Mouse (Mus musculus) intestine, embryonic 16.5 days (tissue): ENCODE measurements around the gene Rubcn. TPM values are rescaled to one million over a fixed set of nuclear protein-coding genes. Genes with fewer than 3 reads are reported as not detected.
"Not testable (repeated sequence)": the region's sequence is repeated elsewhere in the genome, so short reads cannot be mapped to it uniquely, and the experiment has no call there.

Experiments
- ATAC-seq: fragments of 200-750 bp; cut with Nextera tagmentation; 2 replicates; pipeline ENCODE4 v1.8.0; 2017; ENCODE audit warnings: moderate TSS enrichment, moderate library complexity
- H3K27ac ChIP-seq: fragments of 300-500 bp; sonication (generic); 2 replicates; pipeline ENCODE4 v1.5.1; 2014; ENCODE audit warnings: mild to moderate bottlenecking, low read length
- H3K27me3 ChIP-seq: fragments of 300-500 bp; sonication (generic); replicated peaks from 2 replicates; pipeline ENCODE4 v1.6.1; 2014; ENCODE audit warnings: low read length, control low read depth, mixed read lengths; ENCODE audit not compliant: control insufficient read depth, insufficient read depth
- H3K36me3 ChIP-seq: fragments of 300-500 bp; sonication (generic); 2 replicates; pipeline ENCODE4 v1.6.1; 2014; ENCODE audit warnings: low read length, control low read depth; ENCODE audit not compliant: control insufficient read depth, insufficient read depth
- H3K4me1 ChIP-seq: fragments of 300-500 bp; sonication (generic); 2 replicates; pipeline ENCODE4 v1.6.1; 2014; ENCODE audit warnings: low read length, control low read depth, mixed read lengths; ENCODE audit not compliant: control insufficient read depth, insufficient read depth
- H3K4me2 ChIP-seq: fragments of 300-500 bp; sonication (generic); 2 replicates; pipeline ENCODE4 v1.6.1; 2014; ENCODE audit warnings: low read depth, low read length, control low read depth
- H3K4me3 ChIP-seq: fragments of 300-500 bp; sonication (generic); 2 replicates; pipeline ENCODE4 v1.5.1; 2014; ENCODE audit warnings: mild to moderate bottlenecking, low read length
- H3K9ac ChIP-seq: fragments of 300-500 bp; sonication (generic); 2 replicates; pipeline ENCODE4 v1.6.1; 2014; ENCODE audit warnings: low read depth, low read length
- H3K9me3 ChIP-seq: fragments of 300-500 bp; sonication (generic); 2 replicates; pipeline ENCODE4 v1.6.1; 2016; ENCODE audit warnings: low read length, control low read depth; ENCODE audit not compliant: control insufficient read depth
- WGBS: fragments of 180-500 bp; shearing (Covaris S2); extraction: QIAGEN DNeasy Blood & Tissue Kit; methylation state at CpG from one replicate; pipeline ENCODE4 v1.1.7; 2014; 5-methylcytosine and 5-hydroxymethylcytosine counted together
- polyA plus RNA-seq: library from polyadenylated mRNA; unstranded; fragments of >200 nt; fragmentation: Nextera tagmentation; extraction: Ambion mirVana; gene quantifications from 2 replicates; pipeline ENCODE4 v1.2.1, GENCODE M21; 2015

Rubcn gene
- polyA plus RNA-seq, 1 experiment from 2014 or later, result 15.3 TPM

DNA sequence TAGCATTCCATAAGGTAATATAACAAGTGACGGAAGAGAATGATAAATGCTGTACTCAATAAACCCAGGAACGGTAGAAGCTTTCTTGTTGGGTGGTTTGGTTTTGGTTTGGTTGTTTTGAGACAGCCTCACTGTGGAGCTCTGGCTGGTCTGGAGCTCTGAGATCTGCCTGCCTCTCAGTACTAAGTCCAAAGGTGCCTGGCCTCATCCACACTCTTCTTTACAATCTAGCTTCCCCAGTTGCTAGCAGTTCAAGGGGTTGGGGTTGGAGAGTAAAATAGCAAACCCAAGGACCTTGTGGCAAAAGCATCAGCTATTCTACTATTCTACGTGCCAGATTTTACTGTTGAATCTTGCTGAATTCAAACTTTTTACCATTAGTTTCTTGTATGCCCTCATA is 1.7 kb downstream of the Rubcn start:
- Histone ChIP-seq H3K4me3 (no peak overlapping the region), H3K36me3 (no peaks in the 10 kb centered on the region), H3K4me2 (no peak overlapping the region), H3K9ac (no peak overlapping the region), H3K4me1 (peaks cover 15% of the 10 kb centered on the region), H3K27ac (no peak overlapping the region), H3K27me3 (no peaks in the 10 kb centered on the region), H3K9me3 (no peaks in the 10 kb centered on the region)
- WGBS, result 78% methylated on average over 3 of the region's 3 CpGs
- no peak for ATAC-seq

GRCm38 (mm10) chr16:32875281-32875680 is 2.3 kb downstream of the Rubcn start:
- H3K9me3 ChIP-seq, H3K36me3 ChIP-seq, H3K4me3 ChIP-seq, H3K9ac ChIP-seq, H3K4me2 ChIP-seq, ATAC-seq, H3K27ac ChIP-seq, H3K27me3 ChIP-seq: not testable (repeated sequence)
- peaks cover 15% of the 10 kb centered on the region for H3K4me1 ChIP-seq
- 73% methylated on average over 1 of the region's 1 CpGs for WGBS

DNA sequence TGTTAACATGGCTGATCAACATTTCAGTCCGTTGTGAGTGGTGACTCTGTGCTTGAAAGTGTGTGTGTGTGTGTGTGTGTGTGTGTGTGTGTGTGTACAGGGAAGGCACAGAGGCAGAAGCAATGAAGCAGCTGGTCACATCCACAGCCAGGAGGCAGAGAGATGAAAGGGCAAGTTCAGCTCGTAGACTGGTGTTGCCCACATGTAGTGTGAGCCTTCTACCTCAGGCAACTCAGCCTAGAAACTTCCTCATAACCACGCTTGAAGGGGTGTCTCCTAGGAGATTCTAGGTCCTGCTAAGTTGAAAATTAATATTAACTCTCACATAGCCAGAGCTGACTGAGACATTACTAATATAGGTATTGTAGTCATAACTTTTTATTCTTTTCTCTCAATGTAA is 4.2 kb downstream of the Rubcn start:
- no peaks in the 10 kb centered on the region for H3K27me3 ChIP-seq
- peaks cover 8% of the 10 kb centered on the region; the same call in 1 of the 2 replicates for H3K4me1 ChIP-seq
- no peaks in the 10 kb centered on the region for H3K9me3 ChIP-seq
- no peak overlapping the region for H3K27ac ChIP-seq
- H3K4me3 ChIP-seq, result no peak overlapping the region
- ATAC-seq, result no peak
- WGBS, result 44% methylated on average over 3 of the region's 3 CpGs
- no peaks in the 10 kb centered on the region for H3K36me3 ChIP-seq
- no peak overlapping the region for H3K9ac ChIP-seq
- no peak overlapping the region for H3K4me2 ChIP-seq

- Histone ChIP-seq H3K27me3 (no peaks in the 10 kb centered on the region), H3K4me3 (no peak overlapping the region), H3K9ac (no peak overlapping the region), H3K9me3 (no peaks in the 10 kb centered on the region), H3K4me1 (peaks cover 8% of the 10 kb centered on the region; the same call in 1 of the 2 replicates), H3K4me2 (no peak overlapping the region), H3K27ac (no peak overlapping the region), H3K36me3 (no peaks in the 10 kb centered on the region)
- WGBS, result 69% methylated on average over 5 of the region's 5 CpGs
- ATAC-seq, result no peak
Measured at GRCm38 (mm10) chr16:32870231-32870630, 7.3 kb downstream of the Rubcn start.

DNA sequence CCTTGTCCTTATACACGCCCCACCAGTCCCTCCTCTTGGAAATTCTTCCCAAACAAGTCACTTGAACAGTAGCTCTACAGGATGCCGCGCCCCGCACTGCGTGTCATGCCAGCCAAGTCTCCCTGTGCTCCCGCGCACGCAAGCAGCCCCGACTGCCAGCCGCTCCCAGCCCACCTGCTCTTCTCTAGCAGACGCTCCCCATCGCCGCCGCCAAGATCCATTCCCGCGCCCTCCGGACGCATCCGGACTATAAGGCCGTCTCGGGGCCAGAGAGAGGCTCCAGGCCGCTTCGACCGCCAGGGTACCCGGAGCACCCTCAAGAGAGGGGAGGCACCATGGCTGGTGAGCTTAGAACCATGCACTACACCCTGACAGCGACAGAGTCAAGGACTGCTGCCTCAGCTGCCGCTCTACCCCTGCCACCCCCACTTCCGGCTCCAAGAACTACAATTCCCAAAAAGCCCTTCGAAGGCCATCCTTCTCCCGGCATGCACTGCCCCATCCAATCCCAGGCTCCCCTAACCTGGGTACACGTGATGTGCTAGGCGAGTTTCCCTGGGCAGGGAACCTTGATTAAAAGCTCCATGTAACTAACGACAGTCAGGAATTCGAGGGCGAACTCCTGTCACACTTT is 9.5 kb downstream of the Rubcn start:
- H3K36me3 ChIP-seq, result no peaks in the 10 kb centered on the region
- H3K4me3 ChIP-seq, result peak overlapping the region; percentile 80
- under 1% methylated on average over 35 of the region's 35 CpGs for WGBS
- ATAC-seq, result peak; percentile 99
- H3K27me3 ChIP-seq, result no peaks in the 10 kb centered on the region
- peak overlapping the region; percentile 83 for H3K27ac ChIP-seq
- no peaks in the 10 kb centered on the region for H3K9me3 ChIP-seq
- peaks cover 8% of the 10 kb centered on the region; the same call in 1 of the 2 replicates for H3K4me1 ChIP-seq
- H3K4me2 ChIP-seq, result peak overlapping the region; percentile 64
- peak overlapping the region; percentile 82 for H3K9ac ChIP-seq

- 77% methylated on average over 5 of the region's 5 CpGs for WGBS
- Histone ChIP-seq H3K9ac (no peak overlapping the region), H3K4me2 (peak overlapping the region; percentile 64), H3K27ac (no peak overlapping the region), H3K36me3 (no peaks in the 10 kb centered on the region), H3K4me1 (peaks cover 8% of the 10 kb centered on the region; the same call in 1 of the 2 replicates), H3K4me3 (no peak overlapping the region), H3K27me3 (no peaks in the 10 kb centered on the region), H3K9me3 (no peaks in the 10 kb centered on the region)
- no peak for ATAC-seq
Measured at GRCm38 (mm10) chr16:32866713-32867112, 10.9 kb downstream of the Rubcn start.

DNA sequence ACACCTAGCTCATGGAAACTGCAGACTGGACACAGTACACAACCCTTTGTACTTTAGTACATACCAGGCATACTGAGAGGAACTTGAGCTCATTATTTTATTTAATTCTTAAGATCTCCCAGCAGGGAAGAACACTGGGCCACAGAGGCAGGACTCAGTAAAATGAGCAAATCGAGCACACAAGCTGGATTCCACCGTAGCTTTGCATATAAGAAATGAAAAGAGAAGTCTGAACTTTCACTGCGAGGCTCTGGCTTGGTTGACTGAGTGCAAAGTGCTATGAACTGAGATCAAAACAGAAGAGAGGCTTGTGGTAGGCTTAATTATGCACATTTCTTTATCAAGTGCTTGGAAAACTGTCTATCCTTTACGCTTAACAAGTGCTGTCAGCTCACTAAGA is 12.2 kb downstream of the Rubcn start:
- Histone ChIP-seq H3K4me2 (no peak overlapping the region), H3K36me3 (no peaks in the 10 kb centered on the region), H3K27ac (no peak overlapping the region), H3K9me3 (no peaks in the 10 kb centered on the region), H3K27me3 (no peaks in the 10 kb centered on the region), H3K4me1 (peaks cover 8% of the 10 kb centered on the region; the same call in 1 of the 2 replicates), H3K4me3 (no peak overlapping the region), H3K9ac (no peak overlapping the region)
- no peak for ATAC-seq
- WGBS, result 85% methylated on average over 4 of the region's 4 CpGs

- H3K4me3 ChIP-seq, result no peak overlapping the region
- H3K9ac ChIP-seq, result no peak overlapping the region
- no peak overlapping the region for H3K27ac ChIP-seq
- no peaks in the 10 kb centered on the region for H3K27me3 ChIP-seq
- H3K4me2 ChIP-seq, result no peak overlapping the region
- no peaks in the 10 kb centered on the region for H3K9me3 ChIP-seq
- WGBS, result 85% methylated on average over 3 of the region's 3 CpGs
- H3K36me3 ChIP-seq, result 0 out of 2 replicates have a peak, but pooled peaks cover under 1% of the 10 kb centered on the region
- peaks cover 17% of the 10 kb centered on the region for H3K4me1 ChIP-seq
- no peak for ATAC-seq
Measured at GRCm38 (mm10) chr16:32861813-32862385, 15.7 kb downstream of the Rubcn start.

GRCm38 (mm10) chr16:32858771-32859636 is 18.6 kb downstream of the Rubcn start:
- no peaks in the 10 kb centered on the region for H3K9me3 ChIP-seq
- H3K27me3 ChIP-seq, result no peaks in the 10 kb centered on the region
- H3K9ac ChIP-seq, result peak overlapping the region; percentile 25; the same call in 1 of the 2 replicates
- H3K27ac ChIP-seq, result peak overlapping the region; percentile 74
- ATAC-seq, result peak; percentile 85
- no peak overlapping the region for H3K4me2 ChIP-seq
- H3K36me3 ChIP-seq, result 0 out of 2 replicates have a peak, but pooled peaks cover 3% of the 10 kb centered on the region
- no peak overlapping the region for H3K4me3 ChIP-seq
- 47% methylated on average over 12 of the region's 12 CpGs for WGBS
- H3K4me1 ChIP-seq, result peaks cover 16% of the 10 kb centered on the region
